In genomic region chr15:30974436-30974835, GRCm38 (mm10) we compare ENCODE assay signal across 25 mouse cellular contexts.
"Had no signal": no experiment of that assay in that cellular context is flagged by ENCODE, and none has a peak within 500 bp of the region (broad histone marks: within the 10 kb centered on the region; RNA-seq: fewer than 3 reads in every experiment).

No protein-coding gene starts in this region.

- H3K4me3 ChIP-seq: left cerebral cortex, adult 2 months; limb, embryonic 10.5 days; limb, embryonic 12.5 days; limb, embryonic 13.5 days; limb, embryonic 15.5 days; liver, embryonic 12.5 days; liver, embryonic 13.5 days; liver, embryonic 15.5 days; lung, embryonic 15.5 days; megakaryocyte, embryonic 14.5 days; midbrain, embryonic 10.5 days; midbrain, embryonic 12.5 days; midbrain, embryonic 13.5 days; midbrain, embryonic 15.5 days; myocyte; neural tube, embryonic 12.5 days had no signal

- H3K4me2 ChIP-seq: limb, embryonic 12.5 days; limb, embryonic 13.5 days; limb, embryonic 15.5 days; liver, embryonic 11.5 days; liver, embryonic 12.5 days; liver, embryonic 13.5 days; liver, embryonic 15.5 days; lung, embryonic 14.5 days; lung, embryonic 15.5 days; midbrain, embryonic 11.5 days; midbrain, embryonic 12.5 days; midbrain, embryonic 13.5 days; midbrain, embryonic 15.5 days; neural tube, embryonic 12.5 days had no signal

- H3K9me3 ChIP-seq: limb, embryonic 10.5 days; limb, embryonic 12.5 days; limb, embryonic 13.5 days; limb, embryonic 15.5 days; liver, embryonic 12.5 days; liver, embryonic 13.5 days; liver, embryonic 15.5 days; lung, embryonic 15.5 days; midbrain, embryonic 10.5 days; midbrain, embryonic 12.5 days; midbrain, embryonic 13.5 days; midbrain, embryonic 15.5 days; neural tube, embryonic 12.5 days had no signal

- H3K27ac ChIP-seq: left cerebral cortex, adult 2 months; limb, embryonic 10.5 days; limb, embryonic 12.5 days; limb, embryonic 13.5 days; limb, embryonic 15.5 days; liver, embryonic 12.5 days; liver, embryonic 13.5 days; liver, embryonic 14.5 days; liver, embryonic 15.5 days; macrophage; midbrain, embryonic 10.5 days; midbrain, embryonic 12.5 days; midbrain, embryonic 13.5 days; neural tube, embryonic 12.5 days had no signal

- DNase-seq: left cerebral cortex, postnatal 4 days; liver; liver, embryonic 13.5 days; liver, postnatal 0 days; midbrain, embryonic 14.5 days had no signal

- H3K9ac ChIP-seq: limb, embryonic 12.5 days; limb, embryonic 13.5 days; limb, embryonic 15.5 days; liver, embryonic 12.5 days; liver, embryonic 13.5 days; liver, embryonic 14.5 days; liver, embryonic 15.5 days; liver, postnatal 0 days; lung, embryonic 14.5 days; lung, embryonic 15.5 days; midbrain, embryonic 12.5 days; midbrain, embryonic 13.5 days; midbrain, embryonic 15.5 days; neural tube, embryonic 12.5 days had no signal

- H3K27me3 ChIP-seq: limb, embryonic 12.5 days; limb, embryonic 13.5 days; limb, embryonic 15.5 days; liver, embryonic 12.5 days; liver, embryonic 13.5 days; liver, embryonic 15.5 days; lung, embryonic 15.5 days; megakaryocyte, embryonic 14.5 days; midbrain, embryonic 12.5 days; midbrain, embryonic 13.5 days; midbrain, embryonic 15.5 days; neural tube, embryonic 12.5 days had no signal

- H3K36me3 ChIP-seq: limb, embryonic 10.5 days; limb, embryonic 12.5 days; limb, embryonic 13.5 days; limb, embryonic 15.5 days; liver, embryonic 12.5 days; liver, embryonic 13.5 days; liver, embryonic 15.5 days; lung, embryonic 15.5 days; midbrain, embryonic 10.5 days; midbrain, embryonic 12.5 days; midbrain, embryonic 15.5 days; neural tube, embryonic 12.5 days had no signal

- ATAC-seq: liver, embryonic 12.5 days; liver, postnatal 0 days; midbrain, embryonic 13.5 days had no signal

- H3K4me1 ChIP-seq: limb, embryonic 12.5 days; limb, embryonic 13.5 days; limb, embryonic 15.5 days; liver, embryonic 12.5 days; liver, embryonic 13.5 days; liver, embryonic 15.5 days; megakaryocyte, embryonic 14.5 days; midbrain, embryonic 10.5 days; midbrain, embryonic 12.5 days; midbrain, embryonic 13.5 days; midbrain, embryonic 15.5 days; neural tube, embryonic 12.5 days had no signal
